Mouse (Mus musculus) lung, embryonic 16.5 days (tissue): ENCODE data around the gene Arhgef19. TPM values are rescaled to one million over a fixed set of nuclear protein-coding genes. Genes with fewer than 3 reads are reported as not detected.

Experiments
- ATAC-seq: fragments of 200-750 bp; cut with Nextera tagmentation; 2 replicates; pipeline ENCODE4 v1.8.0; 2017; ENCODE audit warnings: low read depth, mild to moderate bottlenecking, moderate library complexity
- H3K27ac ChIP-seq: fragments of 300-500 bp; sonication (generic); 2 replicates; pipeline ENCODE4 v1.5.1; 2014; ENCODE audit warnings: mild to moderate bottlenecking, control low read depth, low read length
- H3K27me3 ChIP-seq: fragments of 300-500 bp; sonication (generic); 2 replicates; pipeline ENCODE4 v1.6.1; 2014; ENCODE audit warnings: low read depth, low read length, mixed read lengths; ENCODE audit not compliant: control insufficient read depth, insufficient read depth
- H3K36me3 ChIP-seq: fragments of 300-500 bp; sonication (generic); 2 replicates; pipeline ENCODE4 v1.6.1; 2014; ENCODE audit warnings: low read length; ENCODE audit not compliant: control insufficient read depth, insufficient read depth
- H3K4me1 ChIP-seq: fragments of 300-500 bp; sonication (generic); replicated peaks from 2 replicates; pipeline ENCODE4 v1.6.1; 2014; ENCODE audit warnings: low read length, mixed read lengths; ENCODE audit not compliant: control insufficient read depth, insufficient read depth
- H3K4me2 ChIP-seq: fragments of 300-500 bp; sonication (generic); 2 replicates; pipeline ENCODE4 v1.6.1; 2014; ENCODE audit warnings: low read depth, low read length, control low read depth
- H3K4me3 ChIP-seq: fragments of 300-500 bp; sonication (generic); 2 replicates; pipeline ENCODE4 v1.5.1; 2014; ENCODE audit warnings: mild to moderate bottlenecking, low read length, control low read depth
- H3K9ac ChIP-seq: fragments of 300-500 bp; sonication (generic); 2 replicates; pipeline ENCODE4 v1.6.1; 2014; ENCODE audit warnings: low read length, control low read depth
- H3K9me3 ChIP-seq: fragments of 300-500 bp; sonication (generic); 2 replicates; pipeline ENCODE4 v1.6.1; 2016; ENCODE audit warnings: low read length; ENCODE audit not compliant: control insufficient read depth
- WGBS: fragments of 180-500 bp; shearing (Covaris S2); extraction: QIAGEN DNeasy Blood & Tissue Kit; methylation state at CpG from one replicate; pipeline ENCODE4 v1.1.7; 2014; 5-methylcytosine and 5-hydroxymethylcytosine counted together
- polyA plus RNA-seq: library from polyadenylated mRNA; unstranded; fragments of >200 nt; fragmentation: Nextera tagmentation; extraction: Ambion mirVana; gene quantifications from 2 replicates; pipeline ENCODE4 v1.2.1, GENCODE M21; 2015

Gene Arhgef19
- polyA plus RNA-seq, 1 experiment from 2014 or later, result 17.7 TPM

DNA sequence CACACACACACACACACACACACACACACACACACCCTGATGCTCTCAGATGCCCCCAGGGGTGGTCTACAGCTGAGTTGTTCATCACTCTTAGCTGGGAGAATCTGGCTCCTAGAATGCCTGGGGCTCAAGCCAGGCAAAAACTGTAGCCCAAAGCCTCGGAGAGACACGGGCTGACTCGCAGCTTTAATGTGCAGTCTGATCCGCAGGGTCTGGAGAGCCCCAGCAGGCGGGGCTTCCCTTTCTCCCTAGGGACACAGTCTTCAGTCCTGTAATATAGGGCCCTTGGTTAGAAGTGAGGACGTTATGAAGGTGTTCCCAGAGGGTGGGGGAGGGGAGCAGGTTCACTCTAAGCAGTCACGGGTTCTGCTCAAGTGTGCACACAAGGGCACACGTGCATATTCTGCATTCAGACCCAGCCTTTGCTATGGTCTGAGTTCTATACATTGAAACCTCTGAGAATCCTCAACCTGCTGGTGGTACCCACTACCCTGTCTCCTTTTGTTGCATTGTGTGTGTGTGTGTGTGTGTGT lies 44.6 kb downstream of the Arhgef19 start:
- Histone ChIP-seq H3K9ac (no peak overlapping the region), H3K36me3 (no peaks in the 10 kb centered on the region), H3K27ac (peak overlapping the region; percentile 48), H3K4me3 (no peak overlapping the region), H3K4me1 (peaks cover 63% of the 10 kb centered on the region), H3K27me3 (peaks cover 4% of the 10 kb centered on the region), H3K9me3 (no peaks in the 10 kb centered on the region), H3K4me2 (no peak overlapping the region)
- 24% methylated on average over 8 of the region's 8 CpGs for WGBS
- 0 out of 2 replicates have a peak, but pooled peaks have one; percentile 9 for ATAC-seq

DNA sequence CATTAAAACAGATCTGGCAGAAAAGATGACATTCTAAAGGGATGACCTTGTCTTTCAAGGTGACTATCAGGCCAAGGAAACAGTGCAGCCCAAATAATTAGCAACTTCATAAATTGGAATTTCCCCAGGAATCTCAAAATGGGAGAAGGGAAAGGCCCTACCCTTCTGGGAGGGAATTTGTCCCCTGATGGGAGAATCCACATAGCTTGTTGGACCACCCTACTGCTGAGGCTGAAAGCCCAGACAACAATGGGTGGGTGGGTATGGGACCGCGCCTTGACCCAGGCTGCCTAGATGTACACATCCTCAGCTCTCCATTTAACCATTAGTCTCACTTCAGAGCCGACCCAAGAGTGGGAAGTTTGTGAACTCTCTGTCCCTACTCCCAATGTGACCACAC lies 45.2 kb downstream of the Arhgef19 start:
- Histone ChIP-seq H3K4me1 (peaks cover 58% of the 10 kb centered on the region), H3K4me2 (no peak overlapping the region), H3K9me3 (no peaks in the 10 kb centered on the region), H3K27me3 (peaks cover 4% of the 10 kb centered on the region), H3K36me3 (no peaks in the 10 kb centered on the region), H3K9ac (no peak overlapping the region), H3K27ac (no peak overlapping the region), H3K4me3 (no peak overlapping the region)
- 59% methylated on average over 3 of the region's 3 CpGs for whole genome bisulfite sequencing
- no peak for ATAC-seq

DNA sequence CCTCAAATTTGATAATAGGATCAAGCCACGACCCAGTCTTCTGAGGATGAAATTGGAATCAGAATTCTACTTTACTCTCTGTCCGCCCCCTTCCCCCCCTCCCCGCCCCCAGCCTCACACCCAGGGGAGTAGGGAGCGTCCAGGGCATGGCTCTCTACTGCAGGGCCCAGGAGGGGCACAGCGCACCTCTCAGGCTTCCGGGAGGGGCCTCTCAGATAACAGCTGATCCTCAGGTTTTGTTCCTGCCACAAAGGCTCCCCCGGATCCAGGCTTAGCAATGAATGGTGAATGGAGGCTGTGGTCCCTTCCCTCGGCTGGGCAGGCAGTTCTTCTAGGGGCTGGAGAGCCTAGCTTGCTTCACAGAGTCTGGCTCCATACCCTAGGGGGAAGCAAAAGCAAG lies 45.8 kb downstream of the Arhgef19 start:
- Histone ChIP-seq H3K4me3 (no peak overlapping the region), H3K4me1 (peaks cover 54% of the 10 kb centered on the region), H3K4me2 (no peak overlapping the region), H3K27me3 (peaks cover 4% of the 10 kb centered on the region), H3K27ac (peak overlapping the region; percentile 19; the same call in 1 of the 2 replicates), H3K9me3 (no peaks in the 10 kb centered on the region), H3K36me3 (no peaks in the 10 kb centered on the region), H3K9ac (no peak overlapping the region)
- 35% methylated on average over 8 of the region's 8 CpGs for WGBS
- ATAC-seq, result no peak

DNA sequence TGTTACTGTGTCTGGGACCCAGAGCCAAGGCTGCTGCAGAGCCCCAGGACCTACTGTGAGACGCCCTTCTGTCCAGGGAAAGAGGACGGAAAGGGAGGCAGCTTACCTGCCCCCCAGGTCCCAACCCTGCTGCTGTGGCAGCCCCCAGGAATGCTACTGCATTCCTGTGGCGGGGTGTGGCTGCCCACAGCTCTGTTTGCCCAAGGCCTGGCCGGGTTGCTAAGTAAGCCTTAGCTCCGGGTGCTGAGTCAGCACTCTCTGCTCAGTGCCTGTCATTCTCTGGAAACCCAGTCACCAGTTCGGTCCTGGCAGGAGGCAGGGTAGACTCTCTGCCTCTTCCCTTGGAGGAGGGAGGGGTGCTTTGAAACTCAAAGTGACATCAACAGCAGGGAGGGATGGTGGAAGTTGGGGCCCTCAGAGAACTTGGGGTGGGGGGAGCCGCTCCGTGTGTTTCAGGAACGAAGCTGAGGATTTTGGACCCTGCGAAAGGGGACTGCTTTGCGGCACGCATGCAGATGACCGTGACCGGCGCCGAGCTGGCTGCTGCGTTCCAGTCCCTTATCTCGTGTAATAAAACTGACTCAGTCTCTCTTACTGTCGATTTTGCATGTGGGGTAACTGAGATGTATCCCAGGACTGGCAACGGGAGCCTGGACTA lies 47.7 kb downstream of the Arhgef19 start:
- H3K36me3 ChIP-seq, result no peaks in the 10 kb centered on the region
- no peaks in the 10 kb centered on the region for H3K9me3 ChIP-seq
- ATAC-seq, result peak; percentile 77
- peak overlapping the region; percentile 70 for H3K27ac ChIP-seq
- WGBS, result 10% methylated on average over 20 of the region's 20 CpGs
- H3K4me3 ChIP-seq, result no peak overlapping the region
- H3K4me1 ChIP-seq, result peaks cover 50% of the 10 kb centered on the region
- peak overlapping the region; percentile 1; the same call in 1 of the 2 replicates for H3K4me2 ChIP-seq
- H3K27me3 ChIP-seq, result peaks cover 13% of the 10 kb centered on the region
- peak overlapping the region; percentile 13; the same call in 1 of the 2 replicates for H3K9ac ChIP-seq

DNA sequence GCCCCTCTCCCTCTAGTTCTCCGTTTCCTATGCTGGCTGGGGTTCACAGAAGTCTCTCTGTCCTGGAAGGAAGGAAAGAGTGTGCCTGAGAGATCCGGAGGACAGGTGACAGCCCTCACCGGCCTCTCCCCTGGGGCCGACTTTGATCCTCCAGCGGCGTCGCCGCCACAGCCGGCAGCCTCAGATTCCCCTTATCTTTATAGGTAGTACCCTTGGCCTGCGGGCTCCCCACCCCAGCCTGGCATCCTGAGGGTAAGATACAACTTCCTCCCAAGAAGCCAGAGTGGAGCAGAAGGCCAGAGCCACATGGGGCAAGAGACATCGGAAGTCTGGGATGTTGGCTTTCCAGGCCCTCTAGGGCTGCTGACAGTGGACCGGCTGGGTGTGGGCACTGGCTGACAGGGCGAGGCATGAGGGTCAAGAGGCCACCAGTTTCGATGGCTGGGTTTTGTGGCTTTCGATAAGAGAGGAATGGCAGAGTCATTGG lies 48.3 kb downstream of the Arhgef19 start:
- ATAC-seq, result 0 out of 2 replicates have a peak, but pooled peaks have one; percentile 10
- peak overlapping the region; percentile 1; the same call in 1 of the 2 replicates for H3K4me2 ChIP-seq
- peak overlapping the region; percentile 64 for H3K27ac ChIP-seq
- no peaks in the 10 kb centered on the region for H3K9me3 ChIP-seq
- peaks cover 45% of the 10 kb centered on the region for H3K4me1 ChIP-seq
- peak overlapping the region; percentile 11; the same call in 1 of the 2 replicates for H3K9ac ChIP-seq
- 9% methylated on average over 15 of the region's 15 CpGs for WGBS
- H3K36me3 ChIP-seq, result no peaks in the 10 kb centered on the region
- H3K27me3 ChIP-seq, result peaks cover 13% of the 10 kb centered on the region
- H3K4me3 ChIP-seq, result no peak overlapping the region

DNA sequence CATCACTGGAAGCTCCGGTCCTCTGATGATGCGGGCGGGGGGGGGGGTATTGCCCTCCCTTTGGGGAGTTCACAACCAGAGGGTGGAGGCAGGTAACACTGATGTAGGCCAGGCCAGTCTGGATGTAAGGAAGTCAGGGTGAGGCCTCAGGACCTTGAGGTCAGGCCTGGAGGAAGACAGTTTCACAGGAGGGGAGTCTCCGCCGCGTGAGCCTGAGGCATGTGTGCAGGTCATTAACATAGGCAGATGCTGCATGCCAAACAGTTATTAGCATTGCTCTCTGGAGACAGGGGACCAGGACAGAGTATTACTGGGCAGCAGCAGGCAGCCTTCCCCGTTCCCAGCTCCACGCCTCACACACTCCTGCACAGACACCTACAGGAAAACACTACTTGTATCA lies 48.9 kb downstream of the Arhgef19 start:
- Histone ChIP-seq H3K36me3 (no peaks in the 10 kb centered on the region), H3K27ac (0 out of 2 replicates have a peak overlapping the region, but pooled peaks have one; percentile 8), H3K27me3 (peaks cover 13% of the 10 kb centered on the region), H3K9ac (no peak overlapping the region), H3K4me2 (no peak overlapping the region), H3K4me1 (peaks cover 44% of the 10 kb centered on the region), H3K9me3 (no peaks in the 10 kb centered on the region), H3K4me3 (no peak overlapping the region)
- 49% methylated on average over 8 of the region's 8 CpGs for WGBS
- ATAC-seq, result no peak

DNA sequence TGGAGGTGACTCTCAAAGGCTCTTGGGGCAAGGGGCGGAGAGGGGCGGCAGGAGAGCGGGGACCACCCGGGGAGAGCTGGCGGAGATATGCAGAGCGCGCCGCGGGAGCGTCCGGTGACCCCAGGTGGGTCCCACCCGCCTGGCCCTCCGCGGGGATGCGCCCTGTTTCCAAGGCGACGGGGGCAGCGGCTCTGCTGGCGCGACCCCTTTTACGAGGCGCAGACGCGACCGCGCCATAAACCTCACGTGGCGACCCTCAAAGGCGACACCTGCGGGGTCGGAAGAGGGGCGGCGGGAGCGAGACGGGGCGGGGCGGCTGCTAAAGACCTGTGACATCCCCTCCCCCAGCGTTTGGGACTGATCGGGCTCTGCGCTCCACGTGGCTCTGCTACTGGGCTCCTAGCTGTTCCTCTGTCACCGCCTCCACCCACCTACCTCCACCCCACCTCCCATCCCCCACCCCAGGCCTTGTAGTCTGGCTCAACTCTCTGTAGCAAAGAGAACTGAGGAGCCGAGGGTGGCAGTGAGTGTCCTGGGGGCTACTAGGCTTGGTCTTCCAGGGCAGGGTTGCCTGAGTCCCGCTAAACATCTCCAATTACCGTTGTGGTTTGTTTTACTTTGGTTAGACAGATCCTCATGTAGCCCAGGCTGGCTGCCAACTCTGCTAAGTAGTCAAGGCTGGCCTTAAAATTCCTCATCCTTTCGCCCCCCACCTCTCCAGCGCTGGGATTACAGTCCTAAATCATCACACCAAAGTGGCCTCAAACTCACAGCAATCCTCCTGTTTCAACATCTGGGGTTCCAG lies 52.5 kb downstream of the Arhgef19 start:
- 2% methylated on average over 46 of the region's 47 CpGs for WGBS
- H3K27ac ChIP-seq, result no peak overlapping the region
- peaks cover 37% of the 10 kb centered on the region for H3K4me1 ChIP-seq
- H3K36me3 ChIP-seq, result no peaks in the 10 kb centered on the region
- peak overlapping the region; percentile 59 for H3K9ac ChIP-seq
- no peaks in the 10 kb centered on the region for H3K9me3 ChIP-seq
- H3K4me3 ChIP-seq, result peak overlapping the region; percentile 34
- H3K4me2 ChIP-seq, result peak overlapping the region; percentile 64
- H3K27me3 ChIP-seq, result peaks cover 13% of the 10 kb centered on the region
- no peak for ATAC-seq

DNA sequence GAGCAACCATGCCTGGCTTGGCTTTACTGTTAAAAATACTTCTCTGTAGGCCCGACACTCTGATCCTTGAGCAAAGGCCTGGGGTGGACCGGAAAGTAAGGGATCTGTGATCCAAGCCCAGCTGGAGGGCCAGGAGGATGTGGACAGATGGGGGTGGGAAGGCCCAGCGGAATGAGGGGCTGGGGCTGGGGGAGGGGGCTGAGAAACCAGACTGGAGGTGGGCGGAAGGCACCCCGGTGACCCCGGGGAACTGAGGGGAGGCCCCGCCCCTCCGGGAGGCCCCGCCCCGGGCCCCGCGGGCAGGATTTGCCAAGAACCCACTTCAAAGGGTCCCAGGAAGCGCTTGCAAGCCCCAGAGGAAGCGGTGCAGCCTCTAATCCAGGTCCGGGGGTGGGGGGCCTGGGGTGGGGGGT lies 56.5 kb downstream of the Arhgef19 start:
- Histone ChIP-seq H3K9me3 (no peaks in the 10 kb centered on the region), H3K4me2 (peak overlapping the region; percentile 37), H3K36me3 (no peaks in the 10 kb centered on the region), H3K27ac (no peak overlapping the region), H3K9ac (peak overlapping the region; percentile 54), H3K27me3 (peaks cover 10% of the 10 kb centered on the region), H3K4me3 (no peak overlapping the region), H3K4me1 (peaks cover 21% of the 10 kb centered on the region)
- WGBS, result 8% methylated on average over 5 of the region's 15 CpGs
- peak; percentile 37; the same call in 1 of the 2 replicates for ATAC-seq

DNA sequence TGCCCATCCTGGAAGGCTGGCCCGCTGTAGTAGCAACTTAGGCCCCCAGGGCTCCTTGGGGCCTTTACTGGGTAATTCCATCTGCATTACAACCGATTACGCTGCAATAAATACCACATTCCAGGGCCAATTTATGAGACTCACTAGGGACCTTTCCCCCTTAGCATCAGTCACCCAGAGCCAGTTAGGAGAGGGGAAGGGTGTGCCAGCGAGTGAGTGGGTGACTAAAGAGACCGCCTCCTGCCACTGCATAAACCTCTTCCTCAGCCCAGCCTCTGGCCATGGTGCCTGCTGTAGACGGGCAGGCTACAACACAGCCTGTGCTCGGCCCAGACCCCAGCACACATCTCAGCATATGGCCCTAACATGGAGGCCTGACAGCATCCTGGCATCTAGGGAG lies 58.6 kb downstream of the Arhgef19 start:
- WGBS, result 74% methylated on average over 7 of the region's 7 CpGs
- Histone ChIP-seq H3K27me3 (no peaks in the 10 kb centered on the region; the same call in 1 of the 2 replicates), H3K4me3 (no peak overlapping the region), H3K4me2 (no peak overlapping the region), H3K36me3 (no peaks in the 10 kb centered on the region), H3K4me1 (peaks cover 12% of the 10 kb centered on the region), H3K9ac (no peak overlapping the region), H3K9me3 (no peaks in the 10 kb centered on the region), H3K27ac (no peak overlapping the region)
- no peak for ATAC-seq
